Comparison of ENCODE assay signal across 11 mouse cellular contexts in the genomic region with DNA sequence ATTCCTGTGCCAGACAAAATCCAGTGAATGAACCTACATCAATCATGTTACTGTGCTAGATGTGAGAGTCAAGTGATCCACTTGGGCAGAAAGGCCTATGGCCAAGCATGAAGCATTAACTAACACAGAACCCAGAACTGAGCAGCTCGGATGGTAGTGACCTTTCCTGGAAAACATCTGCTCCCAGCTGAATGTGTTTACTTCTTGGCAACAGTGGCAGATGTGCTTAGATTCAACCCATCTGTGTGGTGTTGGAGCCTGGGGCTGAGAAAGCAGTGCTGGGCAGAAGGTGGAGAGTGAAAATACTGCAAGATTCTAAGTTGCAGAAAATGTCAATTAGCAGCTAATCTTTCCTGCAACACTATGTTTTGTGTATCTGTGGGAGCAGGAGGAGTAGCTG.
DNase-seq lines count a peak whose midpoint lies in the region; ATAC-seq and TF ChIP-seq lines count a peak whose summit lies in the region.
"Had no signal": no experiment of that assay in that cellular context is flagged by ENCODE, and none has a peak within 500 bp of the region (broad histone marks: within the 10 kb centered on the region; RNA-seq: fewer than 3 reads in every experiment).

No protein-coding gene starts in this region.

- H3K36me3 ChIP-seq in lung, postnatal 0 days (ENCODE audit: insufficient read depth, low read length): no peaks in the 10 kb centered on the region

- peak; percentile 97 for ATAC-seq in lung, postnatal 0 days
- ATAC-seq in monocyte, adult 5-6 weeks (replicated peaks; ENCODE audit: insufficient number of reproducible peaks, low FRiP score, low TSS enrichment, poor library complexity, severe bottlenecking): no peak

- peak; percentile 83 for TF ChIP-seq EP300 in lung, postnatal 0 days (IDR thresholded peaks at IDR 0.05)

- H3K4me1 ChIP-seq in lung, adult 2 months (ENCODE audit: control insufficient read depth, insufficient read depth, low read length): no peaks in the 10 kb centered on the region
- no peaks in the 10 kb centered on the region for H3K4me1 ChIP-seq in lung, postnatal 0 days (ENCODE audit: insufficient read depth, low read depth, low read length)

- peak; percentile 8 to 45 for DNase-seq in lung, adult 18-20 months
- DNase-seq in lung, adult 2 months: no peak
- DNase-seq in embryo, embryonic 10.5 days (ENCODE audit: low spot score): peak; percentile 62
- DNase-seq in forelimb bud, embryonic 11.5 days (ENCODE audit: low read depth, low spot score): peak; percentile 46
- DNase-seq in lung, postnatal 0 days (ENCODE audit: low spot score): peak; percentile 80
- no peak for DNase-seq in right cerebral cortex, postnatal 4 days
- DNase-seq in frontal cortex, postnatal 14 days (ENCODE audit: low spot score in 2 of 2): no peak
- DNase-seq: adrenal gland, postnatal 36 days; cerebellum, adult 9-11 months; heart, adult 11 months had no signal

- H3K4me2 ChIP-seq in lung, postnatal 0 days (replicated peaks; ENCODE audit: low read depth, low read length): no peak overlapping the region

- no peak for TF ChIP-seq CTCF in lung, adult 2 months (IDR thresholded peaks at IDR 0.05; ENCODE audit: insufficient read depth, low read length)
- no peak for TF ChIP-seq CTCF in lung, postnatal 0 days (IDR thresholded peaks at IDR 0.05)

- no peak for TF ChIP-seq POLR2A in lung, adult 2 months (IDR thresholded peaks at IDR 0.05; ENCODE audit: borderline replicate concordance, extremely low read depth, low read depth, low read length)

- no peak overlapping the region for H3K27ac ChIP-seq in lung, postnatal 0 days (ENCODE audit: low read length)

- WGBS in lung, adult 2 months: 33% methylated on average over 1 of the region's 1 CpGs
- WGBS in lung, postnatal 0 days: 8% methylated on average over 1 of the region's 1 CpGs

- H3K4me3 ChIP-seq in lung, adult 2 months (replicated peaks; ENCODE audit: extremely low read depth, low read depth, low read length): no peak overlapping the region
- no peak overlapping the region for H3K4me3 ChIP-seq in lung, postnatal 0 days (ENCODE audit: low read depth, low read length)

- no peak overlapping the region for H3K9ac ChIP-seq in lung, postnatal 0 days (replicated peaks; ENCODE audit: low read depth)

- H3K27me3 ChIP-seq in lung, postnatal 0 days (replicated peaks; ENCODE audit: insufficient read depth, low read length): no peaks in the 10 kb centered on the region

- no peaks in the 10 kb centered on the region for H3K9me3 ChIP-seq in lung, postnatal 0 days (ENCODE audit: low read length)

Comparison
In these comparisons a context has a peak if more than half of its experiments do, and no peak if none do; other contexts are left out.
1. DNase-seq: peak in lung, adult 18-20 months (2 of 2), embryo, embryonic 10.5 days (single experiment), forelimb bud, embryonic 11.5 days (single experiment) and lung, postnatal 0 days (single experiment); none in lung, adult 2 months (single experiment), right cerebral cortex, postnatal 4 days (single experiment) and frontal cortex, postnatal 14 days (0 of 2).